Mouse (Mus musculus) thymus, postnatal 36 days (tissue): ENCODE results near the gene Rhot2.
"Not testable (repeated sequence)": the region's sequence is repeated elsewhere in the genome, so short reads cannot be mapped to it uniquely, and the experiment has no call there.

Source experiments
- DNase-seq, 2 experiments: peaks; one replicate each; pipeline ENCODE4 v3.0.0; 2022; ENCODE audit warnings: mixed read lengths in 2 of 2

Rhot2 gene

GRCm38 (mm10) chr17:25874148-25874720 is 29.6 kb upstream of the Rhot2 start:
- no peak for DNase-seq

GRCm38 (mm10) chr17:25873405-25874147 is 28.9 kb upstream of the Rhot2 start:
- DNase-seq = no peak

GRCm38 (mm10) chr17:25872676-25873075 is 28.0 kb upstream of the Rhot2 start:
- DNase-seq = no peak

GRCm38 (mm10) chr17:25871566-25871965 is 26.9 kb upstream of the Rhot2 start:
- not testable (repeated sequence) for DNase-seq

GRCm38 (mm10) chr17:25869954-25870353 is 25.3 kb upstream of the Rhot2 start:
- DNase-seq = no peak

- no peak for DNase-seq
Measured at GRCm38 (mm10) chr17:25869498-25869897, 24.8 kb upstream of the Rhot2 start.

- peak; percentile 76 to 78 for DNase-seq
Measured at GRCm38 (mm10) chr17:25868601-25869191, 24.0 kb upstream of the Rhot2 start, which contains the start of gene Mcrip2. Mcrip2 (minus strand) TSS chr17:25868764.

GRCm38 (mm10) chr17:25867836-25868600 is 23.4 kb upstream of the Rhot2 start:
- DNase-seq = no peak

- peak in 1 of 2 experiments; percentile 29 for DNase-seq
Measured at GRCm38 (mm10) chr17:25867509-25867835, 22.8 kb upstream of the Rhot2 start.

- DNase-seq = no peak
Measured at GRCm38 (mm10) chr17:25866172-25866571, 21.5 kb upstream of the Rhot2 start.

GRCm38 (mm10) chr17:25865288-25865687 is 20.6 kb upstream of the Rhot2 start:
- no peak for DNase-seq

GRCm38 (mm10) chr17:25864311-25864710 is 19.7 kb upstream of the Rhot2 start:
- no peak for DNase-seq

GRCm38 (mm10) chr17:25863681-25864080 is 19.0 kb upstream of the Rhot2 start:
- no peak for DNase-seq

- no peak for DNase-seq
Measured at GRCm38 (mm10) chr17:25861704-25862612, 17.3 kb upstream of the Rhot2 start.

GRCm38 (mm10) chr17:25860832-25861703 is 16.4 kb upstream of the Rhot2 start, which contains the start of gene Wdr90:
Wdr90 (minus strand) TSS chr17:25861501.
- DNase-seq = peak; percentile 82 to 89

- no peak for DNase-seq
Measured at GRCm38 (mm10) chr17:25860229-25860628, 15.6 kb upstream of the Rhot2 start.

- no peak for DNase-seq
Measured at GRCm38 (mm10) chr17:25843636-25844395, 835 bp downstream of the Rhot2 start.

- DNase-seq = no peak
Measured at GRCm38 (mm10) chr17:25843122-25843521, 1.5 kb downstream of the Rhot2 start.

GRCm38 (mm10) chr17:25842509-25842908 is 2.1 kb downstream of the Rhot2 start:
- no peak for DNase-seq

GRCm38 (mm10) chr17:25841117-25841880 is 3.4 kb downstream of the Rhot2 start, which contains the start of gene Gm20683:
Gm20683 (minus strand) TSS chr17:25841763.
- DNase-seq = no peak
